Mouse (Mus musculus): ENCODE measurements around the gene Scn3a. TPM values are rescaled to one million over a fixed set of nuclear protein-coding genes. Genes with fewer than 3 reads are reported as not detected.

Gene Scn3a
- 0.05 and 0.19 TPM in 2 replicates for polyA plus RNA-seq (2012; rRNA removed; ENCODE audit: low replicate concordance)

GRCm38 (mm10) chr2:65566793-65567787, at the start of gene Scn3a:
Scn3a (minus strand) TSS chr2:65567627.

Other genes with a start within 250 kb of the Scn3a start
- 0.20 and 0.38 TPM in 2 replicates for gene Slc38a11, start 203.6 kb downstream of the Scn3a start, polyA plus RNA-seq (2012; rRNA removed; ENCODE audit: low replicate concordance)
- 0.05 TPM in 1 of 2 replicates, not detected in the other for gene Scn2a, start 53.1 kb upstream of the Scn3a start, polyA plus RNA-seq (2012; rRNA removed; ENCODE audit: low replicate concordance)

Data from duodenum, adult 2 months (tissue).